Mouse (Mus musculus) hindbrain, postnatal 0 days (tissue): ENCODE data around the gene Lysmd4. TPM values are rescaled to one million over a fixed set of nuclear protein-coding genes. Genes with fewer than 3 reads are reported as not detected.

Experiments used
- ATAC-seq: fragments of 200-750 bp; cut with Nextera tagmentation; 2 replicates; pipeline ENCODE4 v1.8.0; 2017; ENCODE audit warnings: mild to moderate bottlenecking, moderate TSS enrichment, moderate library complexity
- DNase-seq: peaks from one replicate; pipeline ENCODE4 v3.0.0-alpha.2; 2015; ENCODE audit warnings: low spot score
- H3K27ac ChIP-seq: fragments of 300-500 bp; sonication (generic); 2 replicates; pipeline ENCODE4 v1.5.1; 2014; ENCODE audit warnings: mild to moderate bottlenecking
- H3K27me3 ChIP-seq: fragments of 300-500 bp; sonication (generic); 2 replicates; pipeline ENCODE4 v1.6.1; 2014; ENCODE audit warnings: low read length, mixed read lengths; ENCODE audit not compliant: insufficient read depth
- H3K36me3 ChIP-seq: fragments of 300-500 bp; sonication (generic); 2 replicates; pipeline ENCODE4 v1.6.1; 2014; ENCODE audit warnings: low read length, mixed read lengths; ENCODE audit not compliant: insufficient read depth
- H3K4me1 ChIP-seq: fragments of 300-500 bp; sonication (generic); 2 replicates; pipeline ENCODE4 v1.6.1; 2014; ENCODE audit warnings: antibody characterized with exemption, low read length, mixed read lengths; ENCODE audit not compliant: insufficient read depth
- H3K4me2 ChIP-seq: fragments of 300-500 bp; sonication (generic); 2 replicates; pipeline ENCODE4 v1.6.1; 2014; ENCODE audit warnings: low read depth, mild to moderate bottlenecking, low read length, moderate library complexity, mixed read lengths
- H3K4me3 ChIP-seq: fragments of 300-500 bp; sonication (generic); 2 replicates; pipeline ENCODE4 v1.5.1; 2014; ENCODE audit warnings: low read length
- H3K9ac ChIP-seq: fragments of 300-500 bp; sonication (generic); replicated peaks from 2 replicates; pipeline ENCODE4 v1.6.1; 2014; ENCODE audit warnings: mild to moderate bottlenecking, low read length, moderate library complexity, mixed read lengths
- H3K9me3 ChIP-seq: fragments of 300-500 bp; sonication (generic); 2 replicates; pipeline ENCODE4 v1.6.1; 2016; ENCODE audit warnings: low read length, mixed read lengths
- CTCF ChIP-seq: IDR thresholded peaks from 2 replicates; pipeline ENCODE4 v1.5.1; 2016; ENCODE audit warnings: antibody characterized with exemption, control low read depth, low read depth
- WGBS: fragments of 180-500 bp; shearing (Covaris S2); extraction: QIAGEN DNeasy Blood & Tissue Kit; methylation state at CpG from one replicate; pipeline ENCODE4 v1.1.7; 2014; 5-methylcytosine and 5-hydroxymethylcytosine counted together
- polyA plus RNA-seq: library from polyadenylated mRNA; unstranded; fragments of >200 nt; fragmentation: Nextera tagmentation; extraction: Ambion mirVana; gene quantifications from 2 replicates; pipeline ENCODE4 v1.2.1, GENCODE M21; 2015
- total RNA-seq: library from RNA; depleted of rRNA; stranded (reverse); fragments of >200 nt; gene quantifications from 2 replicates; pipeline ENCODE4 v1.2.3, GENCODE M21; 2014

Lysmd4 gene
- total and polyA plus RNA-seq, 2 experiments from 2014 or later = 41.9 to 44.6 TPM

DNA sequence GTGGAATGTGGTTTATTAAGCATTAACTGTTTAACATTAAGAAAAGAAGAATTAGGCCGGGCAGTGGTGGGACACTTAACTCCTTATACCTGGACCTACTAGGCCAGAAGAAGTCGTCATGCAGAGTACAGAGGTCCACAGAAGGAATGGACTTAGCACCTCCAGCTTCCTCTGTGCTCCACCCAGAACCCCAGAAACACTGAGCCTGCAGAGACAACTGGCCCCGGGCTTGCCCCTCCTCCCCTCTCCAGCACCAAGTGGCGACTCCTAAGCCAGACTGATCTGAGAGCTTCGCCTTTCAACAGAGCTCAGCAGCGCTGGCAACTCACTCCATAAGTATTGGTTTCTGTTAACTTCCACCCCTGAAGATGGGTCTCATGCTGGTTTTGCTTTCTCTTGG is 14.6 kb upstream of the Lysmd4 start:
- no peak overlapping the region for H3K4me3 ChIP-seq
- 61% methylated on average over 6 of the region's 6 CpGs for WGBS

DNA sequence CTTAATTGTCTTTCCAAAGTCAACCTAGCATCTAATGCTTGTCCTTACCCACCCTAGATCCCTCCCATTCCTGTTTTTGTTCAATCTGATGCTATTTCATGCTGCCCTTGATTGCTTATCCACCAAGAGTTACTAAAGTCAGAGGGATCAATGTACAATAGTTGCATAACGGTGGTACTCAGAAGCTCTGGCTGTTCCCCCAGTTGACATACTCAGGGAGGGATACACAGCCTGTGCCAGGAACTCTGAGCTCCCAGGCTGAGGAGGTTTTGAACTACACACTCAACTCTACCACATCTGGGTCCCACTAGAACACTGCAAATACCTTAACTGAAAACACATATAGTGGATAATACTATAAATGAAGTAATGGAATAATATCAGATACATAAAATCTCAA is 14.0 kb upstream of the Lysmd4 start:
- H3K9ac ChIP-seq = no peak overlapping the region
- H3K36me3 ChIP-seq = no peaks in the 10 kb centered on the region
- H3K9me3 ChIP-seq = no peaks in the 10 kb centered on the region
- ATAC-seq (no peak), DNase-seq (no peak)
- H3K4me2 ChIP-seq = no peak overlapping the region
- TF ChIP-seq CTCF = no peak
- H3K27me3 ChIP-seq = no peaks in the 10 kb centered on the region
- H3K27ac ChIP-seq = no peak overlapping the region
- H3K4me3 ChIP-seq = no peak overlapping the region
- 84% methylated on average over 1 of the region's 1 CpGs for WGBS
- H3K4me1 ChIP-seq = no peaks in the 10 kb centered on the region

More for the DNA sequence above, 14.6 kb upstream of the Lysmd4 start:
- H3K36me3 ChIP-seq = no peaks in the 10 kb centered on the region
- H3K27me3 ChIP-seq = no peaks in the 10 kb centered on the region
- H3K9me3 ChIP-seq = no peaks in the 10 kb centered on the region
- H3K4me2 ChIP-seq = no peak overlapping the region
- no peak for ATAC-seq
- no peak overlapping the region for H3K9ac ChIP-seq
- no peak for TF ChIP-seq CTCF
- H3K27ac ChIP-seq = no peak overlapping the region
- H3K4me1 ChIP-seq = no peaks in the 10 kb centered on the region
- no peak for DNase-seq

DNA sequence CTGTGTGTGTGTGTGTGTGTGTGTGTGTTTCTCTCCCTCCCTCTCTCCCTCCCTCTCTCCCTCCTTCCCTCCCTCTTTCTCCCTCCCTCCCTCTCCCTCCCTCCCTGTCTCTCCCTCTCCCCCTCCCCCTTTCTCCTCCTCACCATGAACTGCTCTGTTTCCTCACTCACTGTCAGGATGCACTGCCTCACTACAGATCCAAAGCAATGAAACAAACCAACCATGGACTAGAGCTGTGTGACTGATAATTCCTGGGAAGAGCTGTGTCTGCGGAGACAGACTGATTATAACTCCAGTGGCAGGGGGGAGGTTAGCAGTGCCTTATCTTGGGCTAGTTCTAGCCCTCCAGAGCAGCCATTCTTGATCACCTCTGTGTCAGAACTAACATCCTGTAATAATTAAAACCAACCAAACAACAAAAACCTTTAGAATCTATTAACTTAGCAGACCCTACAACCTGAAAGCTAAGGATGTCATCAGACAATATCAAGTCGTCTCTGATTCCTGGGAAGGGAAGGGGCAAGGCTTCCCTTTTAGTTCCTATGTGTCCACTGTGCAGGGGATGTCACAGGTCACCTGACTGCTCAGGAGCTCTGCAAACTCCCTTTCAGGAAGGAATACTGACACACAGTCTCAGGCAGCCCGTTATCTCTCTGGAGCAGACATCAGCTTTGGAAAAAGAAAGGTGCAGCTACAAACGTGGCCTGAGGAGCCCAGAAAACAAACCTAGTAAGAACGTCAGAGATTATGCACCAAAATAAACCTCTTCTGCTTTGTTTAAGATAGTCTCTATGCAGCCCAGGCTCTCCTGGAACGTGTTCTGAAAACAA is 12.1 kb upstream of the Lysmd4 start:
- Histone ChIP-seq H3K4me2 (no peak overlapping the region), H3K9me3 (no peaks in the 10 kb centered on the region), H3K27me3 (no peaks in the 10 kb centered on the region), H3K4me3 (no peak overlapping the region), H3K36me3 (no peaks in the 10 kb centered on the region), H3K4me1 (no peaks in the 10 kb centered on the region), H3K27ac (no peak overlapping the region), H3K9ac (no peak overlapping the region)
- DNase-seq = no peak
- TF ChIP-seq CTCF = no peak
- WGBS = 67% methylated on average over 6 of the region's 6 CpGs
- no peak for ATAC-seq

DNA sequence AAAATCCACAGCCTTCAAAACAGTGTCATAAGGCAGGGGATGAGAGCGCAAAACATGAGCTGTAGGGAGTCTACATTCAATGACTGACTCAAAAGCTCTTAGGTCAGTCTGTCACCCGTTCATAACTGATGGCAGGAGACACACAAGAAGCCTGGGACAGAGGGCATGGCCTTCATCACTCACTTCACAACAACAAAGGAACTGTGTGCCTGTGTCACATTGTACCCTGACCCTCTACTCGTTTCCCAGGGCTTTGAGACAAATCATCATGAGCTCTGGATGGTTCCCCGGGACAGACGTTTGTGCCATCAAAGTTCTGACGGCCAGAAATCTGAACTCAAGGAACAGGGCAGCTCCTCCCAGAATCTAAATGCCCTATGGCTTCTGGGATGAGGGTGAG is 11.0 kb upstream of the Lysmd4 start:
- Histone ChIP-seq H3K27ac (no peak overlapping the region), H3K4me2 (no peak overlapping the region), H3K36me3 (no peaks in the 10 kb centered on the region), H3K27me3 (no peaks in the 10 kb centered on the region), H3K4me3 (no peak overlapping the region), H3K4me1 (no peaks in the 10 kb centered on the region), H3K9me3 (no peaks in the 10 kb centered on the region), H3K9ac (no peak overlapping the region)
- ATAC-seq (no peak), DNase-seq (no peak)
- 30% methylated on average over 6 of the region's 6 CpGs for WGBS
- no peak for TF ChIP-seq CTCF

DNA sequence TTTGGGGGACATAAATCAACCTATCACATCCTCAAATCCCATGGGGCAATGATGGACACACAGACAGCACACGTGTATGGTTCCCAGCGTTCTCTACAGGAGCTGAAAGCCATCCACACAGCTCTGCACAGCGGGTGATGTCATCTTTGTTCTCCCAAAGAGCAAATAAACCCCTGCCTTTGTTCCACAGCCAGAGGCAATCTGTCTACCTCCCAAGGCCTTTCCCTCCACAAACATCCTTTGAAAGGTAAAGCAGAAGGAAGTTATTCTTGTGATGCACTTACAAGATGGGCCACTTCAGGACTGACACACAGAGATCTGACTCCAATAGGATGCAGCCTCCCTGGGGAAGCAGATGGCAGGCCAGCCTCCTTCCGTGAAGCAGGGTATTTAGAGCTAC is 10.4 kb upstream of the Lysmd4 start:
- DNase-seq = no peak
- no peaks in the 10 kb centered on the region for H3K36me3 ChIP-seq
- no peaks in the 10 kb centered on the region for H3K9me3 ChIP-seq
- H3K4me2 ChIP-seq = no peak overlapping the region
- no peaks in the 10 kb centered on the region for H3K27me3 ChIP-seq
- WGBS = 26% methylated on average over 4 of the region's 4 CpGs
- H3K4me3 ChIP-seq = no peak overlapping the region
- no peak overlapping the region for H3K27ac ChIP-seq
- no peak for ATAC-seq
- no peak overlapping the region for H3K9ac ChIP-seq
- H3K4me1 ChIP-seq = no peaks in the 10 kb centered on the region
- no peak for TF ChIP-seq CTCF

DNA sequence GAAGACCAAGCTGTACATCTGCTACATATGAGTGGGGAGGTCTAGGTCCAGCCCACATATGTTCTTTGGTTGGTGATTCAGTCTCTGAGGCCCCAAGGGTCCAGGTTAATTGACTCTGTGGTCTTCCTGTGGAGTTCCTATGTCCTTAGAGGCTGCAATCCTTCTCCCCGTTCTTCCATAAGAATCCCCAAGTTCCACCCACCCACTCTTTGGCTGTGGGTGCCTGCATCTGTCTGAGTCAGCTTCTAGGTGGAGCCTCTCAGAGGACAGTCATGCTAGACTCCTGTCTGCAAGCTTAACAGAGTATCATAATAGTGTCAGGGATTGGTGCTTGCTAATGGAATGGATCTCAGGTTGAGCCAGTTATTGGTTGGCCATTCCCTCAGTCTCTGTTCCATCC is 8.8 kb upstream of the Lysmd4 start:
- no peak overlapping the region for H3K4me2 ChIP-seq
- H3K9ac ChIP-seq = no peak overlapping the region
- DNase-seq (no peak), ATAC-seq (no peak)
- H3K36me3 ChIP-seq = no peaks in the 10 kb centered on the region
- TF ChIP-seq CTCF = no peak
- no peak overlapping the region for H3K27ac ChIP-seq
- H3K4me1 ChIP-seq = no peaks in the 10 kb centered on the region
- 94% methylated on average over 1 of the region's 1 CpGs for WGBS
- no peaks in the 10 kb centered on the region for H3K27me3 ChIP-seq
- no peak overlapping the region for H3K4me3 ChIP-seq
- H3K9me3 ChIP-seq = no peaks in the 10 kb centered on the region

DNA sequence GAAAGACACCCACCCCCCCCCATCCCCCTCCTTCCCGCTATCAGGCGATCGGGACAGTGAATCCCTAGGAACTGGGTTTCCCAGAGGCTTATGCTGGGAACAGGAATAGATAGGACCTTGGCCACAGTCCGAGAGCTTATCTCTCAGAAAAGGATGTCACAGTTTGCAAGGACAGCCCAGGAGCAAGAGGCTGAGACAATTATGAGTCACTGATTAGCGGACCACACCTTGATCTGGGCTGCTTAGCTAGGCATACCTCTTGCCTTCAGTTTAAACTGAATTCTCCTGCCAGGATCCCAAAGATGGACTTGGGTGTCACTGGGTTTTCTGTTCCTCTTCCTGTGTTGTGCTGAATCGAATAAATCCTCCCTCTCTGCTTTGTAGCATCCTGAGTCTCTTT is 6.0 kb upstream of the Lysmd4 start:
- no peaks in the 10 kb centered on the region for H3K36me3 ChIP-seq
- H3K27me3 ChIP-seq = no peaks in the 10 kb centered on the region
- DNase-seq (no peak), ATAC-seq (no peak)
- H3K4me2 ChIP-seq = no peak overlapping the region
- H3K27ac ChIP-seq = no peak overlapping the region
- no peak overlapping the region for H3K9ac ChIP-seq
- WGBS = 91% methylated on average over 6 of the region's 6 CpGs
- no peaks in the 10 kb centered on the region for H3K4me1 ChIP-seq
- no peak overlapping the region for H3K4me3 ChIP-seq
- no peaks in the 10 kb centered on the region for H3K9me3 ChIP-seq
- no peak for TF ChIP-seq CTCF
